Mouse (Mus musculus) urinary bladder, postnatal 4 days (tissue): ENCODE data around the gene Adcy10.
A peak's percentile ranks its signal among the peaks of the same experiment; 100 is the strongest.

Experiments used
- DNase-seq, 2 experiments: peaks; one replicate each; pipeline ENCODE4 v3.0.0; 2021 to 2022; ENCODE audit warnings: low spot score in 2 of 2

Gene Adcy10

DNA sequence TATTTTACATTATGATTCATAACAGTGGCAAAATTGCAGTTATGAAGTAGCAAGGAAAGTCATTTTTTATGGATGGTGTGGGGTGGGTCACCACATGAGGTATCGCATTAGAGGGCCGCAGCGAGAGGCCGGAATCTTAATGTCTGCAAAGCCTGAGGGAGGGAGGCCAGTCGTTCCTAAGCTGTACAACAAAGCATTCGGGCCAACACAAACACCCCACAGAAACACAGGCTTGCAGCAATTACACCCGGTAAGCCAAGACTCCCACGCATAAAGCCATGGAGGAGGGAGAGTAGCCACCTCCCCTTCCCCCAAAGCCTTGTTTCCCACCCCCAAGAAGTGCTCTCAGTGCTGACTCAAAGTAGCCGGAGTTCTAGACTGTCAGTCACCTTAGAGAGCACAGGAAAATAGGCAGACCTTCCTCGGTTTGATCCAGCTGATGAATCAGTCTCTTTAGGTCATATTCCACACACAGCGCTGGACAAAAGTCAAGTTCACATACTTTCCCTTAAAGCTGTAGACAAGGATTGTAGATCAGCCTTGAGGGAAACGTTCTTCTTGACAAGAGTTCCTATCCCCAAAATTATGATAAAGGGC is 51.2 kb downstream of the Adcy10 start:
- no peak for DNase-seq

- DNase-seq: no peak
Observed at GRCm38 (mm10) chr1:165537241-165537807, 52.3 kb downstream of the Adcy10 start.

GRCm38 (mm10) chr1:165556711-165557110 is 71.7 kb downstream of the Adcy10 start:
- DNase-seq: no peak

DNA sequence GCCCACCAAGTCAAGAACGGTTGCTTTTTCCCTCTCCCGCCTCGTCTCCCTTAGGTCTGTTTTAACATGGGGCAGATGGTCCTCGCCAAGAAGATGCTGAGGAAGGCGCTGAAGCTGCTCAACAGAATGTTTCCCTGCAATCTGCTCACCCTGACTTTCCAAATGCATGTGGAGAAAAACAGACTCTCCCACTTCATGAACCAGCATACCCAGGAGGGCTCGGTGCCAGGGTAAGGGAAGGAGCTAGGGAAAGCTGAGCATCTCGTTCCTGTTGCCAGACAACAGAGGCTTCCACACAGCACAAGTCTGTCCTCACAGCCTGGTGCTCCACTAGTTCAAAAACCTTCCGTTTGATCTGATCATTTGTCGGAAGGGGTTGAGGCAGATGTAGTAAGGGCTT is 74.1 kb downstream of the Adcy10 start:
- no peak for DNase-seq

GRCm38 (mm10) chr1:165565283-165565682 is 80.3 kb downstream of the Adcy10 start:
- DNase-seq: no peak

DNA sequence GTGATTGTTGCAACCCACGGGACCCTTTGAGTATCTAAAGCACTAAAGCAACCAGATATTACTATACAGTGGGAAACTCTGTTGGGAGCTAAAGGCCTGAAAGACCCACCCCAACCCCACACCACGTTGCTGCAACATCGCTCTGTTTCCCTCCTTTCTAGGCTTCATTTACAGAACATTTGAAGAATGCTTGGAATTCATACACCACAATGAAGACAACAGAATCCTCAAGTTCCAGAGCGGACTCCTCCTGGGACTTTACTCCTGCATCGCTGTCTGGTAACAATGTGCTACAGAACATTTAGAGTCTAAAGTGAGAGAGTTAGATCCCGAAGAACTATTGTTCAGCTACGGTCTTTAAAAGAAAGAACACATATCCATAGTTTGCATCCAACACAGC is 82.5 kb downstream of the Adcy10 start:
- DNase-seq: no peak

DNA sequence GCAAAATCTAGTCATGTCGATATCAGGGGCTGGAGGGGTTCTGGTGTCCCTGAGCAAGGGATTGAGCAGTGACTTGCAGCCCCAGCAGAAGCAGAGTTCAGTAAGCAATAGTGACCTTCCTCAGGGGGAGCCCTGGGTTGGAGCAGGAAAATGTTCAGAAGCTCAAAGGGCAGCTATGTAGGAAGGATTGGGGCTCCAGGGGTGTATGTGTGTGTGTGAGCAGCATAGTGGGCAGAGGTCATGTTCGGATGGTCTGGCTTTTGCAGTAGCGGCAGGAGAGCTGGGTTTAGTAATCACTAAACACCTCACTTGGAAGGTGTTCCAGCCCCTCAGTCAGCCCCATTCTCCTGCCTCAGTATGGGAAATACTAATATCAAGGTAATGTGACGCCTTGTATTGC is 91.0 kb downstream of the Adcy10 start:
- DNase-seq: no peak

GRCm38 (mm10) chr1:165576459-165577112 is 91.6 kb downstream of the Adcy10 start:
- no peak for DNase-seq

DNA sequence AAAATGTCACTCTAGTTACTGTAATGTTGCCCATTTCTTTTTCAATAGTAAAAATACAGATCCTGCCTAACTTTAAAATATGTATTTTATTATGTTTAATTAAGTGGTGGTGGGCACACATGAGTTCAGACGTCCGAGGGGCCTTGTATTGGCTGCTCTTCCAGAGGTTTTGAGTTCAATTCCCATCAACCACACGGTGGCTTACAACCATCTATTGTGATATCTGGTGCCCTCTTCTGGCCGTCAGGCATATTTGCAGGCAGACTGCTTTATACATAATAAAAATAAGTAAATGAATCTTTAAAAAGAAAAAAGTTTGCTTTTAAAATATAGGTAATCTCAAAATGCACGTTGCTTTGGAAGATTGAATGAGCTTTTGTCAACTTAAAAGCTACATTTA is 94.3 kb downstream of the Adcy10 start:
- DNase-seq: no peak

DNA sequence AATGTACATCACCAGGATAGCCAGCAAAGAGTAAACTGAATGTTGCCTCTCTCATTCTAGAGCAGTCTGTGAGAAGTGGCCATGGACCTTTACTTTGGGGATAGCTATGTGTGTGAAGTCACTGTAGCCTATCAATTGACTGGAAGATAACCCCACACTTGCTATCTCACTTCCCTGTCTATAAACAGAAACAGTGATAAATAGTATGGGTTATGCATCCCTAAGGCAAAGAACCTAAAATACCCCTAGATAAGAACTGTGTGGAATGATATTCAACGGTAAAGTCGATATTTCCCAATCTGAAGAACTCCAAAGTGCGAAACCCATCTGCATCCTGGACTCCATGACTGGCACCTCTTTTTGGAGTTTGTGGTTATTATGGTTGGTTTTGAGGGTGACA is 96.3 kb downstream of the Adcy10 start:
- DNase-seq: no peak

DNA sequence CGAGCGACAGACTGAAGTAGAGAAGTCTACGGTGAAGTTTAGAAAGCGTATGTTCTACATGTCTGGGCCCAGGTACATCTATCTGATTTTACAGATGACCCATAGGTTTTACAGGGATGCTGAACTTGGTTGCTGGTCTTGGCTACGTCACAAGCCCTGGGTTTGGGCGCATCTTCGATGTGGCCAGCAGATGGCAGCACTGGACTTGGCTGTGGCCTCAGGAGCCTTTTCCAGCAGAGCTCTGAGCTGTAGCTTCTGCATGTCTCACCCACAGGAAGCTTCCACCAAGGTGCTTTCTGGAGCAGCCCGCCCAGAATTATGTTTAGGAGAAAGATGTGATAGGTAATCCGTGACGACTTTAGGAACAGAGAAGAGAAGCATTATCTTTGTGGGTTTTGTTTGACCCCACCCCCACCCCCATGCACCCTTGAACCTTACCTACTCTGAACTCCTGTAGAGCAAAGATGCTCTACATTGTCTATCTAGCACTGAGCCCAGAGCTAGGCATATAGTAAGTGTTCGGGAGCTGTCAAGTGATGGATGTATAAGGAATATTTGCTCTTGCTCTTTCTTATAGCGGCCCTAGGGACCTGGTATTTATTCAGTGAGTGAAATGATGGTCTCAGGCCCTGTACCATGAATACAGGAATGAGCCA is 98.7 kb downstream of the Adcy10 start:
- DNase-seq: peak; percentile 78 to 90

GRCm38 (mm10) chr1:165585389-165586104 is 100.6 kb downstream of the Adcy10 start:
- DNase-seq: no peak

GRCm38 (mm10) chr1:165586366-165586765 is 101.4 kb downstream of the Adcy10 start:
- DNase-seq: no peak

GRCm38 (mm10) chr1:165587845-165588244 is 102.9 kb downstream of the Adcy10 start:
- no peak for DNase-seq

GRCm38 (mm10) chr1:165589280-165590048 is 104.5 kb downstream of the Adcy10 start:
- DNase-seq: peak in 1 of 2 experiments; percentile 40

GRCm38 (mm10) chr1:165590760-165591159 is 105.8 kb downstream of the Adcy10 start:
- no peak for DNase-seq

DNA sequence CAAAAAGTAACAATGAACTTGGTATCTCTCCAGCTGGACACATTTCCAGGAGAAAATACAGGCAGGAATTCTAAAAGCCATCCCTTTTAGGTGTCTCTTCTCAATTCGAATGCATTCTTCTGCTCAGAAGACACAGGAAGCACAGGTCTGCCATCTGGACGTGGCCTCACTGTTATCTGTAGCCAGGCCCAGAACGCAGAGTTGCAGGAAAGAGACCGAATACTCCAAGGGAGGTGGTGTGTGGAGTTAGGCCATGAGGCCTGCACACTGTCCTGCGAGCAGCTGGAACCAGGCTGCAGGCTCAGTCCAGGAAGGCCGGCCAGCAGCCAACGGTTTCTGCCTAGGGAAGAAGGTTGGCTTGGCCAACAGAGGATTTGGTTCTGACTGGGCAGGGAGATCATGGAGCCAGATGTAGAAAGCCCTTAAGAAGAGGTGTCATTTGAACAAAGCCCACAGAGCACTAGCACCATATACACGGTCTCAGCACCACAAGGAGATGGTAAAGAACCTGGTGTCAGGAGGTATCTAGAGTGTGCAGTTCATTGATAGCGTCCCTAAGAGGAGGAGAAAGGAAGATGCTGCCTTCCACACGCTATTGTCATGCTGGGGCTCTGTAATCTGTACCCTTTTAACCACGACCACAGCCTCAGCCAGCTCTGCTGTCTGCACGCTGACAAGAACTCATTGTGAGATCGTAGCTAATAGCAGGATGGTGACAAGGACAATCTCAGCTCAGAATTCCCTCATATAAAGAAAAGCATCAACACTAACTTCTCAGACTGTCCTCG is 107.5 kb downstream of the Adcy10 start:
- peak in 1 of 2 experiments; percentile 33 for DNase-seq

GRCm38 (mm10) chr1:165594699-165595421 is 109.9 kb downstream of the Adcy10 start:
- DNase-seq: no peak

DNA sequence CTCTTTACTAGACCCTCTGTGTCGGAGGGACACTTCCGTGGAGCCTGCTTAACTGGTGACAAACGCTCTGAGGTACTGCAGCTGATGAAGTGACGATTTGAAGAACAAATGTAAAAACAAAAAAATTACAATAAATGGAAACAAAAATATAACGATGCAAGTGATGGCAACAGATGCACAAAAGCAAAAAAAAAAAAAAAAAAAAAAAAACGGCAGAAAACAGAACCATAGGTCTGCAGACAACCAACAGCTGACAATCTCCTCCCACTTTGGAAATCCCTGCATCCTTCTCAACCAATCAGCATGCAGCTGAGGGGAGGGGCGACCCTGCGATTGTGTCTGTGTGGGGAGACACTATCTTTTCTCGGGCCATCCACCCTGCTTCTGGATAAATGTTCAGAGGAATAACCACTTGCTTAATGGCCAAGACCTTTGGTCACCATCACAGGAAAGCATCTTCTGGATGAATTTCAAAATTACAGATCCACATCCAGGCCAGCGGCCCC is 116.8 kb downstream of the Adcy10 start:
- no peak for DNase-seq

GRCm38 (mm10) chr1:165603218-165603617 is 118.2 kb downstream of the Adcy10 start:
- DNase-seq: no peak
